Mouse (Mus musculus) monocyte, adult 5-6 weeks (primary cell): ENCODE data around the gene Tmem184b. TPM values are rescaled to one million over a fixed set of nuclear protein-coding genes. Genes with fewer than 3 reads are reported as not detected.

Experiments used
- ATAC-seq: fragments of 153-309, 156-312 bp; replicated peaks from 2 replicates; pipeline ENCODE4 v1.8.0; 2017; ENCODE audit warnings: mild to moderate bottlenecking; ENCODE audit not compliant: low TSS enrichment, insufficient number of reproducible peaks, severe bottlenecking, poor library complexity, low FRiP score
- total RNA-seq: library from RNA; stranded (forward); fragments of 200-1000, 200-491, 200-594 nt; gene quantifications from 3 replicates; pipeline ENCODE4 v1.2.3, GENCODE M21; 2017

Gene Tmem184b
- total RNA-seq, 1 experiment from 2014 or later, result 10.6 TPM

GRCm38 (mm10) chr15:79328058-79328938 is 75.1 kb downstream of the Tmem184b start, which contains the start of gene Pla2g6:
Pla2g6 (minus strand) TSS chr15:79328390.
- ATAC-seq, result peak; percentile 96

- ATAC-seq, result no peak
Observed at GRCm38 (mm10) chr15:79326971-79327961, 76.1 kb downstream of the Tmem184b start.

GRCm38 (mm10) chr15:79326264-79326663 is 77.1 kb downstream of the Tmem184b start:
- ATAC-seq, result no peak

GRCm38 (mm10) chr15:79325742-79326141 is 77.6 kb downstream of the Tmem184b start:
- ATAC-seq, result no peak

- ATAC-seq, result no peak
Observed at GRCm38 (mm10) chr15:79324373-79324772, 79.0 kb downstream of the Tmem184b start.

- no peak for ATAC-seq
Observed at GRCm38 (mm10) chr15:79323791-79324155, 79.6 kb downstream of the Tmem184b start.

GRCm38 (mm10) chr15:79322991-79323790 is 80.2 kb downstream of the Tmem184b start:
- peak; percentile 24; the same call in 1 of the 2 replicates for ATAC-seq

- no peak for ATAC-seq
Observed at GRCm38 (mm10) chr15:79322281-79322990, 80.9 kb downstream of the Tmem184b start.

- ATAC-seq, result no peak
Observed at GRCm38 (mm10) chr15:79321733-79322190, 81.6 kb downstream of the Tmem184b start.

GRCm38 (mm10) chr15:79313848-79314369 is 89.5 kb downstream of the Tmem184b start:
- ATAC-seq, result no peak

Other genes starting within 250 kb of the Tmem184b start
- not detected in 3 replicates for gene Sox10, start 238.3 kb downstream of the Tmem184b start, total RNA-seq
- 7.2 to 13.7 TPM (median 8.1 TPM) in 3 replicates for gene Pick1, start 174.4 kb downstream of the Tmem184b start, total RNA-seq
- not detected in 3 replicates for gene Gm49486, start 174.2 kb downstream of the Tmem184b start, total RNA-seq
- gene Slc16a8, start 148.8 kb downstream of the Tmem184b start, total RNA-seq, result not detected in 3 replicates
- 0.57 TPM in 1 of 3 replicates, not detected in the others for gene Baiap2l2, start 118.0 kb downstream of the Tmem184b start, total RNA-seq
- gene Pla2g6, start 75.2 kb downstream of the Tmem184b start, total RNA-seq, result 1.1 to 5.4 TPM (median 3.4 TPM) in 3 replicates
- 9.8 to 14.5 TPM (median 10.4 TPM) in 3 replicates for gene Maff, start 56.9 kb downstream of the Tmem184b start, total RNA-seq
- gene Csnk1e, start 52.0 kb upstream of the Tmem184b start, total RNA-seq, result 40.4 to 66.9 TPM (median 49.9 TPM) in 3 replicates
- gene Kcnj4, start 101.7 kb upstream of the Tmem184b start, total RNA-seq, result not detected in 3 replicates
- not detected in 3 replicates for gene Kdelr3, start 112.8 kb upstream of the Tmem184b start, total RNA-seq
- gene Ddx17, start 143.2 kb upstream of the Tmem184b start, total RNA-seq, result 261 to 381 TPM (median 262 TPM) in 3 replicates
- gene Dmc1, start 201.5 kb upstream of the Tmem184b start, total RNA-seq, result 0.97 TPM in 1 of 3 replicates, not detected in the others